Mouse (Mus musculus) A20 (cell line): ENCODE measurements around the gene Xpo1.
A peak's percentile ranks its signal among the peaks of the same experiment; 100 is the strongest.
"Not testable (repeated sequence)": the region's sequence is repeated elsewhere in the genome, so short reads cannot be mapped to it uniquely, and the experiment has no call there.

Experiments used
- DNase-seq: peaks from one replicate; pipeline ENCODE4 v3.0.0-alpha.2; 2011; ENCODE audit warnings: low read depth, low spot score

Gene Xpo1

DNA sequence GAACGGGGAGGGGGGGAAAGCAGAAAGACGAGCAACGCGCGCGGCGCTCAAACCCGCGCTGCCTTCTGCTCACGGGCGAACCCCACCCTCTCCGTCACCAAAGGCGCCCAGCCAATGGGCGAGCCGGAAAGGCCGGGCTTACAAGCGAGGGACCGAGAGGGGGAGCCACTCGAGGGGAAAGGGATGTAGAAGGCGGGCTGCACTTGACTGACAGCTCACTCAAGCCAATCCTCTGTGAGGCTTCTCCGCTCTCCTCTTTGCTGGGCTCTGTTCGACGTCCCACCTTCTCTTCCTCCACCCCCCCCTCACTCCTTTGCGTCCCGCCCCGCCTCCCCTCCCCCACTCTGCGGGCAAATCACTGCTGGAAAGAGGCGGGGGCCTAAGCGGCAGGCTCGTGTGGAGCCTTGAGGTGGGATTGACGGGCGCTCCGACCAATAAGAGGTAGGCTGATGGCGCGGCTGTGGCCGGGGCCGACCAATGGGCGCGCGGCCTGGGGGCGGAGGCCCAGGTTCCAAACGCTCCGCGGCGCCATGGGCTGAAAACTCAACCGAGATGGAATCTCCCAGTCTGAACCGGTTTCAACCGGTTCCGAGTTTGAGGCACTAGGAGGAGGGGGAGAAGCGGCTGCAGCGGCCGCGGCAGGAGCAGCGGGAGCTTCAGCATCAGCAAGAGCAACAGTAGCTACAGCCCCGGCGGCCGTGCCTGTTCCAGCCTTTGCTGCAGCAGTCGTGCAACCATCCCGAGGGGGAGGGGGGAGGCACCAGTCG is at the start of gene Xpo1:
TSS of gene Xpo1 (plus strand) at position 615 of the 767 bp plus-strand sequence.
- DNase-seq, result peak; percentile 100

DNA sequence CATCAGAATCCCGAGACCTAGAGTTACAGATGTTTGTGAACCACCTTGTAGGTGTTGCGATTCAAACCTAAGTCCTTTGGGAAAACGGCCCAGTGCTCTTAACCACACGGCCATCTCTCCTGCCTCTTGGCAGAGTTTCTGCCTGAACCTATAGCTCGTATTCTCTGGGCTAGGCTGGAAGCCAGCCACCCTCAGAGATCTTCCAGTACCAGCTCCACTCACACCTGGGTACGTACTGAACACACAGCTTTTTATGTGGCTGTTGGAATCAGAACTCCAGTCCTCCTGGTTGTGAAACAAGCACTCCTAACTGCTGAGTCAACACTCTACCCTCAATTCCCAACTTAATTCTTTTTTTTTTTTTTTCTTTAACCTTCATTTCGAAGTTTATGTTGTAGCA is 46.1 kb upstream of the Xpo1 start:
- no peak for DNase-seq

DNA sequence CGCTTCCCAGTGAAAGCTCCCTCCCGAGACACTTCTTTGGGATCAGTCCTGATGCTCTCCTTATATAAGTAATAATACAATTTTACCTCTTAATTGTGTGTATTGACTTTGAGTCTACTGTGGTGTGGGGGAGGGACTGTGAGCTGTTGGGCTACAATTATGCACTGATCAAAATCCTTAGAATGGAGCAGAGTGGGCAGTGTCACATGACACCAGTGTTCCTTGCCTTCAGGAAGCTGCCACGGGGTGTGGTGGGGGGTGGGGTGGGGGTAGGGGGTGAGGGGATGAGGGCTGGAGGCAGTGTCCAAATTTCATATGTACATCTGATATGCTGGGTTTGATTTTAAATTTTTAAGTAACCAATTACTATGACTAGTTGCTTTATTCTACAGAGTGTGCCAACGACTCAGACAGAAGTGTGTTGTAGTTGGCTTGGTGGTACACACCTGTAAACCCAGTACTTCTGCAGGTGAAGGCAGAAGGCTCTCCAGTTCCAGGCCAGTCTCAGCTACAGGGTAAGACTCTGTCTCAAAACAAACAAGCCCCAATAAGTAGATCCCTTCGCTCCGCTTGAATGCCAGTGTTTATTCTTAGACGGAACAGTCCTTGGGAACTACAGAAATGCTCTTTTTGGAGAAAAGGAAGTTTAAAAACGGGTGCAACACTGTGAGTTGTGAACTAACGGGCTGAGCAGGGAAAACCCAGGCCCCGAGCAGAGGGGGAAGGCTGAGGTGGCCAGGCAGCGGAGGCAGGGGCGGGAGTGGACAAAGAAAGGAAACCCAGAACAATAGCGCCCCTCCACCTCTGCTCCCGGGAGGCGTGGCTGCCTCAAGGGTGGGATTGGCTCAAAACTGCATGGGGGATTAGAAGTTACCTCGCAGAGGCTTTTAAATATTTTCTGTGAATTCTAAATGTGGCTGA is 45.0 kb upstream of the Xpo1 start:
- no peak for DNase-seq

DNA sequence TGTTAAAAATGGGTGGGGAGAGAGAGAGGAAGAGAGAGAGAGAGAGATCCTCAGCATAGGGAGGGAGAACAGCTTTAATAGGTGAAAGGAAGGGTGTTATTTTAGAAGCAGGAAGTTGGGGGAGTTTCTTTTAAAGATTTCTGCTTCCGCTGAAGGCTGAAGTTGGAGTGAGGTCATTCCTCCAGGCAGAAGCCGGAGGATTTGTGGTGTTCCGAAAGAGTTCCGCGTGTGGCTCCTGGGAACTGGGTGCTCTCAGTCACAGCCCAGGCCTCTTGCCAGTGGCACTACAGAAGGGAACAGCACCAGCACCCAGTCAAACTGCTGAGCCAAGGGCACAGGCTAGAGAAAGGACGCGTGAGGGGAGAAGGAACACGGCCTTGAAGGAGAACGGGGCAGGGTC is 38.4 kb upstream of the Xpo1 start:
- no peak for DNase-seq

DNA sequence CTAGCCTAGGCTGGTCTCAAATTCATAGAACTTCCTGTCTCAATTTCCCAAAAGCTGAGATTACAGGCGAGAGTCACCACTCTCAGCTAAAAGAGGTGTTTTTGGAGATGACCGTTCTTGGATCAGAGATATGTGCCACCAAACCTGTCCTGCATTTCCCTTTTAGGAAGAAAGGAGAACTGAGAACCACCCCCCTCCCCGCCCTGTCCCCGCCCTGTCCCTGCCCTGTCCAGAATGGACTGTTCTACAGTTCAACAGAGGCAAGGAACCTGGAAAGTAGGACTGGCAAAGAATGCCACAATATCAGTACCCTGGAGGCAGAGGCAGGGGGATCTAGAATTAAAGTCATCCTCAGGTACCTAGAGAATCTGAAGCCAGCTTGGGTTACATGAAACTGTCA is 19.8 kb upstream of the Xpo1 start:
- peak; percentile 38 for DNase-seq

DNA sequence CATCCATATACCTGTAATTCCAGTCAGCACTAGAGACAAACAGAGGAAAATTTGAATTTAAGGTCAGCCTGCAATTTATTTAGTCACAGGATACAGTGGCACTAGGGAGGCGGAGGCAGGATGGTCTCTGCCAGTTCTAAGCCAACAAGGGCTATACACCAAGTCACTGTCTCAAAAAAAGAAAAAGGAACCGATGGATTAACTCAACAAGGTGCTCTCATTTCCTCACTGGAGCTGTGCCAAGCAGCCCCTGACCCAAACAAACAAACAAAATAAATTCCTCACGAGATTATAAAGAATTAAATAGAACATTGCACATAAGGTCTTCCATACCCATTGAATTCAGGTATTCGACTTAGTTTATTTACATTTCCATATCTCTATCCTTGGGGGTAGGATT is 1.9 kb upstream of the Xpo1 start:
- DNase-seq, result no peak

DNA sequence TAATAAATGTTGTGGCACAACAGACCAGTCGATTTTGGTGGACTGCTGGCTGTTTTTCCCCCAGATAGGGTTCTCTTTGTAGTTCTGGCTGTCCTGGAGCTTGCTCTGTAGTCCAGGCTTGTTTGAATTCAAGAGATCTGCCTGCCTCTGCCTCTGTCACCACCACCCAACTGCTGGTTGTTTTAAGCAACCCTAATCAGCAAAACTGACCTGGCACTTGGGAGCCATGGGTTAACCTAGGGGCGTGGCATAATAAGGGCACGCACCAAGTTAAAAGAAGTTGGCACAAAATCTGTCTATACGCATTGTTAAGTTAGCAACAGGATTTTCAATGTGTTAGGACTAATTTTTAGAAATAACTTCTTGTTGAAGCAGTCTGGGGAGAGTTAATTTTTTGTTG is 1.3 kb upstream of the Xpo1 start:
- no peak for DNase-seq

DNA sequence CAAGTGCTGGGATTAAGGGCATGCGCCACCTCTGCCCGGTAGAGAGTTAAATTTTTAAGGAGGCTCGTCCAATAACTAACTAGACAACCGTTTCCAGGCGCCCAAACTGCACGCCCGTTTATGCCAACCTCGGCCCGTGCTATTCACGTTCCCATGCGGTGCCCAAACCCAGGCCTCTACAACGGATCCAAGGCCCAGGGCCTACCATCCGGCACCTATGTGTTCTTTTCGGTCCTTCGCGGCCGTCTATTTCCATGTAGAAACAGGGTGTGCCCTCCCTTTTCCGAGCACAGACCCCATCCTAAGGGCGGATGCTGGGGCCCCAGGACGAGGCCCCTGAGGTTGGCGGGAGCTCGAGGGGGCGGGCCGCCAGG is 801 bp upstream of the Xpo1 start:
- DNase-seq, result no peak

DNA sequence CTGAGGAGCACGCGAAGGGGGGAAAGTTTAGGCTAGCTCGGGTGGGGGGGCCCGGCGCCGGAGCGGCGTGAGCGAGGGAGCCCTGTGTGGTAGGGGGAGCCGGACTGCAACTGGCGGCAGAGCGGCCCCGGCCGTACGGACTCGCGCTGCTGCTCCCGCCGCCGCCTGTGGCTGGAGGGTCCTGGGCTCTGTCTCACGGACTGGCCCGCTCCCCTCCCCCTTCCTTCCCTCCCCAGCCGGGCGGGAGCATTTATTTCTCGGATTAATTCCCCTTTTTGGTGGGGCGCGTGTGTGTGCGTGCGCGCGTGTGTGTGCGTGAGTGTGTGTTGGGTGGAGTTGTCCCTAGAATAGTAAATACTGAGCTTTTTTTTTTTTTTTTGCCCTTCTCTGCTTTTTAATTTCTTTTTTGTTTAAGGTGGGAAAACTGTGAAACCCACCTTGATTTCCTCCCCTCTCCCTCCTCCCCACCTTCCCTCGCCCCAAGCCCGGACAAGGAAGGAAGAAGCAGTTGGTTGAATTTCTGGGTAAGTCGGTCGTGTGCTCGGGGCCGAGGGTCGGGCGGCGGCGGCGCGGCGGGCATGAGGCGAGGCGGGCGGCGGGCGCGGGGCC is 457 bp downstream of the Xpo1 start:
- no peak for DNase-seq

DNA sequence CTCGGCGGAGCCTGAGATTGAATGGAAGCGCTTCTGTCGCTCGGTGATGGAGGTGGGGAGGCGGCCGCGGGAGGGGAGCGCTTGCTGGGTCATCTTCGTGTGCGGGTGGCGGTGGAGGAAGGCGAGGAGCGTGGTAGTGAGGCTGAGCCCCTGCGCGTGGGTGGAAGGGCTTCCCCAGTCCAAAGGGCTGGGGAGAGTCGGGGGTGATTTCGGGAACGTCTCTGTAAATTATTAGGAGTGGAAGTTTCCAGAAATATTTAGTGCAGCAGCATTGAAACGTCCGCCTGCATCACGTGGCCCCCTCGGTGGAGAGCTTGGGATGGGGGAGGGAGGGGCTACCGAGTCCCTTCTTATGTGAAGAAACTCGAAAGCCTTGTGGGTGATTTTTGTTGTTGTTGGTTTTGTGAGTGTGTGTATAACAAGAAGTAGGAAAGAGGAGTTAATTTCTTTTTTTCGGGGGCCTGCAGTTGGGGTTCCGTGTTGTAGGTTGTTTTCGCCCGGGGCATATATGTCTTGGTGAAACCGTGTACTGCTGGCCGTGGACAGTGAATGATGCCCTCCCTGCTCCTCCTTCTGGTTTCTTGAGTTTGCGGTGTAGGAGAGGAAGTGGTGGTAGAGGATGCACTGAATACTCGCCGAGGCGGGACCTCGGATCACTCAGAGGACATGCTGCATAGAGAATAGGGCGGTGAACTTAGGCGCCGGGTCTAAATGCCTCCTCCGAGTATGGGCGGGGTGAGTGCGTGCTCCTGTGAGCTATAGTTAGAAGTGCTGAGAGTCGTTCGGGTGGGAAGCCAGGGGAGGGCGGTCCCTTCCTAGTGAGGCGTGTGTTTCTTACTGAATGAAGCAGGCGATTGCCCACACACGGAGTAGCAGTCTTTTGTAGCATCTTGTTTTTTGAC is 1.2 kb downstream of the Xpo1 start:
- DNase-seq, result peak; percentile 86

DNA sequence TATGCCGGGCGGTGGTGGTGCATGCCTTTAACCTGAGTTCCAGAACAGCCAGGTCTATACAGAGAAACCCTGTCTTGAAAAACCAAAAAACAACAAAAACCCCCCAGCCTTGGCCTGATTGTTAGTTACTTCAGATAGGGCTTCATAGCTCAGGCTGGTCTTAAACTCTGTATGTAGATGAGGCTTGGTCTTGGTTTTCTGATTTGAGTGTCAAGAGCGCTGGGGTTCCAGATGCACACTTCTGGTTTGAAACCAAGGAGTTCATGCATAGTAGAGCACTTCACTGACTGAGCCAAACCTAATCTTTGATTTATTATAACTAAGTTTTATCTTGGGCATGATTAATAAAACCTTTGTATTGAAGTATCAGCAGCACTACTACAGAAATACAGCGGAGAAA is 3.2 kb downstream of the Xpo1 start:
- DNase-seq, result no peak

DNA sequence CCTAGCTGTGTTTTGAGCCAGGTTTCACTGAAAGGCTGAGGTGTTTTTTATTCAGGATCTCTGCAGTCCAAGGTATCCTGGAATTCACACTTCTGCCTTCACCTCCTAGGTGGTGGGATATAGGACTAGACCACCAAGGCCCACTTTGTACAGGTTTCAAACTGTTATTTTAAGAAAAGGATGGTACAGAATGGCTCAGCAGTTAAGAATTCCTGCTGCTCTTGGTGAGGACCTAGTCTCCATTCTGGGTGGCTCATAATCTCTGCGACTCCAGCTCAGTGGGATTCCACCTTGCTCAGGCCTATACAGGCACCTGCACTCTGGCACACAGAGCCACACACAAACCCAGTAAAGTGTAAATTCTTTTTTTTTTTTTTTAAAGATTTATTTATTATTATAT is 3.6 kb downstream of the Xpo1 start:
- no peak for DNase-seq

DNA sequence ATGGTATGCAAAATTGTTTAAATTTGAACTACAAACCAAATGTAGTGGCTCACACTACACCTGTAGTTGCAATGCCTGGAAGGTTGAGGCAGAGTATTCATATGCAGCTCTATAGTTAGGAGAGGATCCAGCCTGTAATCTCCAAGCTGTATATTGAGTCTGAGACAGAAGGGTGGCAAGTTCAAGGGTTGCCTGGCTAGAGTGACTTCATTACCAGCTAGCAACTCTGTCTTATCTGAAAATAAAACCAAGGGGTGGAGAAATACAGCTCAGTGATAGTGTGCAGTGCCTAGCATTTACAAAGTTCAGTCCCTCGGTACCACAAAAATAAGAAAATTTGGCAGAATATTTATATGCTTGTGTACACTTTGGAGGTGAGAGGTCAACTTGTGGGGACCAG is 4.3 kb downstream of the Xpo1 start:
- no peak for DNase-seq

DNA sequence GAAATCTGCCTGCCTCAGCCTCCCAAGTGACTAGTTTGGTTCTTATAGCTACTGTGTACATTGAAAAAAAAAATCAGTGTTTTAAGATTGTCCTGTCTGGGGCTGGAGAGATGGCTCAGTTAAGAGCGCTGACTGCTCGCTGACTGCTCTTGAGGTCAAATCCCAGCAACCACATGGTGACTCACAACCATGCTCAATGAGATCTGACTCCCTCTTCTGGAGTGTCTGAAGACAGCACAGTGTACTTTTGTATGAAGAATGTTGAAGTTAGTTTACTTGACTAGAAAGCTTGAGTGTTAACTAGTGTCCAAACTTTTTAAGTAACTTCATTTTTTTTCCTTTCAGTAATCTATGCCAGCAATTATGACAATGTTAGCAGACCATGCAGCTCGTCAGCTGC is 5.6 kb downstream of the Xpo1 start:
- DNase-seq, result peak; percentile 37

DNA sequence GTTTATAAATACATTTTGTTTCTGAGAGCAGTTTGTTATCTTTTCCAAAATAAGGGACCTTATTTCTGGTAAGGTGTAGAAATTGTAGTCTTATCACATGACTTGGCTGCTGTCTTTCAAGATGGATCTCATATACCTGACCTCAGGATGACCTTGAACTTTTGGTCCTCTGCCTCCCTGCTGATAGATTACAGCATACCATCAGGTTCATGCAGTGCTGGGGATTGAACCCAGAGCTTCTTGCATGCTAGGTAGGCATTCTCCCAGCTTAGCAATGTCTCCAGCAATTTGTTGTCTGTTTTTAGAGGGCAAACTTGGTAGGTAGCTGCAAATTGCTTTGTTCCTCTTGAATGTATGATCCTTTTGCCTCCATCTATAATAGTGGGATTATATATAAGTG is 9.1 kb downstream of the Xpo1 start:
- DNase-seq, result no peak

DNA sequence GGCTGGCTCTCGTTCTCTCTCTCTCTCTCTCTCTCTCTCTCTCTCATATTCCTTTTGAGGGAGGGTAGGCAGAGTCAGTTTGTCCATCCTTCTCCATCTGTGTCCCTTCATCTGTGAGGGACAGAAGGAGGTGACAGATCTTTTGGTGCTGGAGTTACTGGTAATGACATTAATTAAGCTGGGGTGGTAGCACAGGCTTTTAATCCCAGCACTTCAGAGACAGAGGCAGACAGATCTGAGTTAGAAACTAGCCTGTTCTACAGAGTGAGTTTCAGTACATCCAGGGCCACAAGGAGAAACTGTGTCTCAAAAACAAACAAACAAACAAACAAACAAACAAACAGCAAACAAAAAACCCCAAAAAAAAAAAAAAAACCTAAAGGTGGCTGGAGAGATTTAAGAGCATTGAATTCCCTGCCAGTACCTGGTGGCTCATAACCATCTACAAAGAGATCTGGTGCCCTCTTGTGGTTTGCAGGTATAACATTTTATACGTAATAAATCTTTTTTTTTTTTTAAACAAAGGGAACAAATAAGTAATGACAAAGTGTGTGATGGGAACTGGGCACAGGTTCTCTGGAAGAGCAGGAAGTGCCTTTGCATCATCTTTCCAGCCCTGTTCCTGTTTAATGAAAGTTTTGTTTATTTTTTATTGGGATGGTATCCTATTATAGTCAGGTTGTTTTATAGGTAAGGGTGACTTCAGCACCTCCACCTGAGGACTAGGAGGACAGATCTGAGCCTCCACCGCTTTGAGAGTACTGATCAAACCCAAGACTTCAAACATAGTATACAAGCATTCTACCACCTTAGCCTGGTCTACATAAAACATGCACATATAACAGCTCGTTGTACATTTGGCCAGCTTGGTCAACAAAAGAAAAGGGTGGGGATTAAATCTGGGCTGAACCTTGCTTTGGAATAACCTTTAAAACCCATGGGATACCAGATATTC is 16.2 kb downstream of the Xpo1 start:
- DNase-seq, result peak; percentile 45

DNA sequence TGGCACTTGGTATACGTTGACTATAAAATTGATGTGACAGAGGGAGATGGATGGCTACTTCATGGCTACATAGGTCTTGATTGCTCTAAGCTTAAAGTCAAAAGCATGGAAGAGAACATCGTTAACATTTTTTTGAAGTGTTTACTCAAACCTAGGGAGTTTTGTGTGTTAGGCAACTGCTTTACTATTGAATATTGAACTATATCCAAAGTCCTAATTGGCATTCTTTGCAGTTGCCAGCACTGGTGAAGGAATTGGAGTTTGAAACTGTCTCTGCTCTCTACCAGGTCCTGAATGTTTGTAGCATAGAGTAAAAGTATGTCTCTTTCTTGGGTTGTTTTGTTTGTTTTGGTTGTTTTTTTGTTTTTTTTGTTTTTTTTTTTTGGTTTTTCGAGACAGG is 19.9 kb downstream of the Xpo1 start:
- no peak for DNase-seq

DNA sequence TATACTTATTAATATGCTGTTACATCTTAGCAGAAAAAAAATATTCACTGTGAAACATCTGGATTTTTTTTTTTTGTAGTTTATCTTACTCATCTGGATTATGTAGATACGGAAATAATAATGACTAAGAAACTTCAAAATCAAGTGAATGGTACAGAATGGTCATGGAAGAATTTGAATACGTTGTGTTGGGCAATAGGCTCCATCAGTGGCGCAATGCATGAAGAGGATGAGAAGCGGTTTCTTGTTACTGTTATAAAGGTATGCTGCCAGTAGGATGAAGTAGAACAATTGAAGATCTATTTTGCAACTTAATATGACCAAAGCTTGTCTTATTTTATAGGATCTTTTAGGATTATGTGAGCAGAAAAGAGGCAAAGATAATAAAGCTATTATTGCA is 28.6 kb downstream of the Xpo1 start:
- no peak for DNase-seq

DNA sequence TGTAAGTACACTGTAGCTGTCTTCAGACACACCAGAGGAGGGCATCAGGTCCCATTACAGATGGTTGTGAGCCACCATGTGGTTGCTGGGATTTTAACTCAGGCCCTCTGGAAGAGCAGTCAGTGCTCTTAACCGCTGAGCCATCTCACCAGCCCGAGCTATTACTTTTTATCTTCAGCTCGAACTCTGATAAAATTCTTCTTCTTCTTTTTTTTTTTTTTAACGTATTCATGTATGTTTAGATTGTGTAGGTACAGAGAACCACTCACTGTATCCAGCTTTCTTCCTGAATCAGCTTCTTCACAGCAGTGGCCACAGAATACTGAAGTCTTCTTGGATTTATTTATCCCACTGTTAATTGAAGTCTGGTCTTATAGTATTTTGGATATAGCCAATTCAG is 33.0 kb downstream of the Xpo1 start:
- not testable (repeated sequence) for DNase-seq

DNA sequence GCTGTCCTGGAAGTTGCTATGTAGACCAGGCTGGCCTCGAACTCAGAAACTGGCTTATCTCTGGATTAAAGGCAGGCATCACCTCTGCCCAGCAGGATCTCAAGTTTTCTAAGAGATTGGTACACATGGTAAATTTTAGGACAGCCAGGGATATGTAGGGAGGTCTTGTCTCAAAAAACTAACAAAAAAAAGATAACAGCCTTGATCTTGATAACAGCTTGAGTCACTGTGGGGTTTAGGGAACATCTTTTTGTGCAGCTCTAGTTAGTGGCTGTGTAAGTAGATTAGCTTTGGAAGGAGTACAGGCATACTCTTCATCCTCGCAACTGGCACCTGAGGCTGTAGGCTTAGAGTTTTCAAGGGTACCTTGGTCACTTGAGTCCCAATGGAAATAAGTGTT is 41.5 kb downstream of the Xpo1 start:
- DNase-seq, result no peak
